Mouse (Mus musculus) bone marrow macrophage, adult 2 months (primary cell): Measurements from ENCODE around the gene Pdzk1.

Experiments used
- CTCF ChIP-seq: IDR thresholded peaks from 2 replicates; pipeline ENCODE4 v1.5.1; 2012; ENCODE audit warnings: low read depth, mild to moderate bottlenecking, low read length, moderate library complexity
- POLR2A ChIP-seq: IDR thresholded peaks from 2 replicates; pipeline ENCODE4 v1.6.1; 2012; ENCODE audit warnings: mild to moderate bottlenecking, low read depth, low read length, borderline replicate concordance

DNA sequence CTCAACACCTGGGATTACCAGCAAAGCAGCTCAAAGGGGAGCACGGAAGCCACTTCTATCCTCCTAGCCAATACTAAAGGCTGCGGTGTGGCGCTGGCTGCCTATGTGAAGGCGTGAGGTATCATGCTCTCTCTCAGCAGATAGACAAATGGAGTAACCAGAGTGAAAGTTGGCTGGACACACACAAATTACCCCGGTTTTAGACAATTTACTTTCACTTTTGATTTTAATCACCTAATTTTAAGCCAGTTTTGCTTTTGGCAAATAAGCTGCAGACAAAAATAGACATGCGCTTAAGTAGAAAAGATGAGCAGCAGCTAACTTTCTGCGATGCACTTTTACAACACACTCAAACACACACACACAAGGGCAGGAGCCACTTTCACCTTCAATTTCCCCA lies 54.6 kb downstream of the Pdzk1 start:
- TF ChIP-seq POLR2A (no peak), CTCF (no peak)
